Mouse (Mus musculus) stomach, postnatal 0 days (tissue): ENCODE results near the gene Xkr7. TPM values are rescaled to one million over a fixed set of nuclear protein-coding genes. Genes with fewer than 3 reads are reported as not detected.

Experiments
- ATAC-seq: fragments of 200-750 bp; cut with Nextera tagmentation; 2 replicates; pipeline ENCODE4 v1.8.0; 2017; ENCODE audit not compliant: low FRiP score, low TSS enrichment
- DNase-seq: peaks from one replicate; pipeline ENCODE4 v3.0.0-alpha.2; 2016; ENCODE audit warnings: low spot score
- H3K27ac ChIP-seq: fragments of 300-500 bp; sonication (generic); replicated peaks from 2 replicates; pipeline ENCODE4 v1.5.1; 2014; ENCODE audit warnings: mild to moderate bottlenecking, control low read depth
- H3K27me3 ChIP-seq: fragments of 300-500 bp; sonication (generic); 2 replicates; pipeline ENCODE4 v1.6.1; 2014; ENCODE audit warnings: low read length; ENCODE audit not compliant: control insufficient read depth, insufficient read depth
- H3K36me3 ChIP-seq: fragments of 300-500 bp; sonication (generic); 2 replicates; pipeline ENCODE4 v1.6.1; 2014; ENCODE audit warnings: low read length, mixed read lengths; ENCODE audit not compliant: control insufficient read depth, insufficient read depth
- H3K4me1 ChIP-seq: fragments of 300-500 bp; sonication (generic); replicated peaks from 2 replicates; pipeline ENCODE4 v1.6.1; 2014; ENCODE audit warnings: antibody characterized with exemption; ENCODE audit not compliant: control insufficient read depth, insufficient read depth
- H3K4me2 ChIP-seq: fragments of 300-500 bp; sonication (generic); replicated peaks from 2 replicates; pipeline ENCODE4 v1.6.1; 2014; ENCODE audit warnings: low read depth, mild to moderate bottlenecking, control low read depth, moderate library complexity
- H3K4me3 ChIP-seq: fragments of 300-500 bp; sonication (generic); 2 replicates; pipeline ENCODE4 v1.5.1; 2014; ENCODE audit warnings: low read depth, low read length, control low read depth
- H3K9ac ChIP-seq: fragments of 300-500 bp; sonication (generic); 2 replicates; pipeline ENCODE4 v1.6.1; 2014; ENCODE audit warnings: mild to moderate bottlenecking, low read length, control low read depth, mixed read lengths
- H3K9me3 ChIP-seq: fragments of 300-500 bp; sonication (generic); 2 replicates; pipeline ENCODE4 v1.6.1; 2016; ENCODE audit warnings: low read length; ENCODE audit not compliant: control insufficient read depth
- CTCF ChIP-seq: IDR thresholded peaks from 2 replicates; pipeline ENCODE4 v1.5.1; 2016; ENCODE audit warnings: antibody characterized with exemption, low read depth, mild to moderate bottlenecking, moderate library complexity
- EP300 ChIP-seq: optimal IDR thresholded peaks from 2 replicates; pipeline ENCODE3; 2016; ENCODE audit warnings: antibody characterized with exemption
- WGBS: fragments of 180-500 bp; shearing (Covaris S2); extraction: QIAGEN DNeasy Blood & Tissue Kit; methylation state at CpG from one replicate; pipeline ENCODE4 v1.1.7; 2014; 5-methylcytosine and 5-hydroxymethylcytosine counted together
- polyA plus RNA-seq: library from polyadenylated mRNA; unstranded; fragments of >200 nt; fragmentation: Nextera tagmentation; extraction: Ambion mirVana; gene quantifications from 2 replicates; pipeline ENCODE4 v1.2.1, GENCODE M21; 2015

Gene Xkr7
- polyA plus RNA-seq, 1 experiment from 2014 or later, result not detected

DNA sequence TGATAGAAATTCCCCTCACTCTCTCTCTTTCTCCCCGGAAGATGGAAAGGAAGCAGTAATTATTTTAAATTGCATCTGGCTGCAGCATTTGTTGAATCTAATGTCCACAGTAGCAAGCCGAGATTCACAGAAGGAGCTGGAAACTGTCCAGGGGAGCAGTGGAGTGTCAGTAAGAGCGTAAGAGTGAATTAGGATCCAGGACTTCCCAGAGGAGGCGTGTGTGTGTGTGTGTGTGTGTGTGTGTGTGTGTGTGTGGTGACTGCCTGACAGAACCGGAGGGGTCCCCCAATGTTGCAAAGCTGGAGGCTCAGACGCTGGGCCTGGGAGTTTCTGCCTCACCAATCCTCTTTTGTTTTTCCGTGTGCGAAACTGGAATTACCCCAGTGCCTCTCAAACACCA lies 15.8 kb upstream of the Xkr7 start:
- WGBS, result 38% methylated on average over 8 of the region's 8 CpGs
- Histone ChIP-seq H3K27ac (no peak overlapping the region), H3K9ac (no peak overlapping the region), H3K4me3 (no peak overlapping the region), H3K4me1 (0 out of 2 replicates have a peak, but pooled peaks cover 5% of the 10 kb centered on the region), H3K4me2 (no peak overlapping the region), H3K27me3 (no peaks in the 10 kb centered on the region), H3K9me3 (no peaks in the 10 kb centered on the region), H3K36me3 (peaks cover 5% of the 10 kb centered on the region; the same call in 1 of the 2 replicates)
- ATAC-seq, result no peak
- TF ChIP-seq CTCF (no peak), EP300 (no peak)
- DNase-seq, result no peak

DNA sequence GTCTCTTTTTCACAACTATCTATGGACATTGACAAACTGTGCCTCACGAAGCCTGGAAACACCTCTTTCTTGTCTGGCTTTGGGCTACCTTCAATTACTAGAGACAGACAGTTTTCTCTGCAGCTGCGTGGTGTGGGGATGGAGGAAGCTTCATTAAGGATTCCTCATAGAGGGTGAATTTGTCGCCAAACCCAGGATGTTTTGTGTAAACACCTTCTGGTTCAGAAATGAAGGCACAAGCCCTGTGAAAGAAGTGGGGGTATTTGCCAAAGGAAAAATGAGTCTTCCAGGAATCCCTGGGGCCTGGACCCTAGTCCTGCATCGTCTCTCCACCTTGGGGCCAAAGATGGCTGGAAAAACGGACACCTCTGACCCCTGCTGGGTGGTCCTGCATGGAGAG lies 14.9 kb upstream of the Xkr7 start:
- no peak overlapping the region for H3K4me2 ChIP-seq
- no peak overlapping the region for H3K9ac ChIP-seq
- ATAC-seq (no peak), DNase-seq (no peak)
- H3K27ac ChIP-seq, result no peak overlapping the region
- no peaks in the 10 kb centered on the region for H3K9me3 ChIP-seq
- H3K4me1 ChIP-seq, result 0 out of 2 replicates have a peak, but pooled peaks cover 5% of the 10 kb centered on the region
- no peak overlapping the region for H3K4me3 ChIP-seq
- H3K36me3 ChIP-seq, result peaks cover 4% of the 10 kb centered on the region; the same call in 1 of the 2 replicates
- TF ChIP-seq EP300 (no peak), CTCF (no peak)
- H3K27me3 ChIP-seq, result no peaks in the 10 kb centered on the region
- 35% methylated on average over 5 of the region's 5 CpGs for WGBS

DNA sequence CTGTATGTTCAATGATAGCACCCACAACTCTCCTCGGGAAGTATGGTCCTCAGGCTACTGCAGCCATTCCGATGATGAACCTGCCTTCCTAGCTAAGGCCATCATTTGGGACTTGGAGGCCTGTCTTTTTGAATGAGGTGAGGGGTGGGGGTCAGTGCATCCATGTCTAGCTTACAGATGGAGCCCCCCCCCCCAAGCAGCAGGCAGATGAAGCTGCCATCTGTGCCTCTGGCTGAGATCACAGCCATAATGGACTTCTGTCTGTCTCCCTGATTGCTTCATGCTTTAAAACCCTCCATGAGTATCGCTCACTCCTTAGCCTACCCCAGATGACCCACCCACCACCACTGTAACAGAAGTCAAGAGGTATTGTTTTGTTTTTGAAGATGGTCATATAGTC lies 12.3 kb upstream of the Xkr7 start:
- ATAC-seq, result no peak
- Histone ChIP-seq H3K4me3 (no peak overlapping the region), H3K9ac (no peak overlapping the region), H3K4me1 (0 out of 2 replicates have a peak, but pooled peaks cover 2% of the 10 kb centered on the region), H3K36me3 (no peaks in the 10 kb centered on the region), H3K9me3 (no peaks in the 10 kb centered on the region), H3K27me3 (no peaks in the 10 kb centered on the region), H3K4me2 (no peak overlapping the region), H3K27ac (no peak overlapping the region)
- no peak for DNase-seq
- no peak for TF ChIP-seq CTCF
- 74% methylated on average over 3 of the region's 3 CpGs for WGBS

DNA sequence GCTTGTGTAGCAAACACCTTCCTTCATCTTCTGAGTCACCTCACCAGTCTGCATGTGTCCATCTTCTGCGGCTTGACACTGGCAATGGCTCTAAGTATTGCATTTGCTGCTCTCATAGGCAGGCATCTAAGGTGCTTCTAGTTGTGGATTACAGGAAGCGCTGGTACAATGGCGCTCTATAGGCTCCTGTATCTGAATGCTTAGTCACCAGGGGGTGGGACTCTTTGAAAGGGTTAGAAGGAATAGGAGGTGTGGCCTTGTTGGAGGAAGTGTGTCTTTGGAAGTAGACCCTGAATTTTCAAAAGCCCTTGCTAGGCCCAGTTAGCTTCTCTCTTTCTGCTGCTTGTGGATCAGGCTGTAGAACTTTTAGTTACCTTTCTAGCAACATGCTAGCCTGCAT lies 10.5 kb upstream of the Xkr7 start:
- no peaks in the 10 kb centered on the region for H3K36me3 ChIP-seq
- no peaks in the 10 kb centered on the region for H3K9me3 ChIP-seq
- H3K27ac ChIP-seq, result no peak overlapping the region
- TF ChIP-seq EP300 (no peak), CTCF (no peak)
- H3K4me1 ChIP-seq, result no peaks in the 10 kb centered on the region
- no peak overlapping the region for H3K4me2 ChIP-seq
- WGBS, result 69% methylated on average over 3 of the region's 3 CpGs
- ATAC-seq (no peak), DNase-seq (no peak)
- H3K4me3 ChIP-seq, result no peak overlapping the region
- no peak overlapping the region for H3K9ac ChIP-seq
- no peaks in the 10 kb centered on the region for H3K27me3 ChIP-seq

DNA sequence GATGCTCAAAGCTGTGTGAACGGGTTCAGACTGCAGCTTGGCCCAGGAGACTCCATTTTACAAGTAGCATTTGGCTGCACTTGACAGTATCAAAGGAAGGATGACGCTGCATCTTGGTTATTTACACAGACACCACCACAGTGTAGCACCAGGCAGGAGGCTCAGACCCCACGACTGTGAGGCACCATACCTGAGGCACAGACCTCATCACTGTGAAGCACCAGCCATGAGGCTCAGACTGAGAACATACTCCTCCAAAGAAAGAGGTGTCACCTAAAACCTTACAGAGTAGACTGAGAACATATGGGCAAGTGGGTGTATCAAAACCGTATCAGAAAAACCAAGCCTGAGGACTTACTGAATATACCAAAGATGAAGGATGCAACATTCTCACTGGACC lies 8.8 kb upstream of the Xkr7 start:
- no peak overlapping the region for H3K4me3 ChIP-seq
- H3K27ac ChIP-seq, result no peak overlapping the region
- H3K4me2 ChIP-seq, result no peak overlapping the region
- WGBS, result 48% methylated on average over 4 of the region's 4 CpGs
- ATAC-seq (no peak; the same call in 1 of the 2 replicates), DNase-seq (no peak)
- H3K4me1 ChIP-seq, result no peaks in the 10 kb centered on the region
- no peaks in the 10 kb centered on the region for H3K9me3 ChIP-seq
- TF ChIP-seq CTCF (no peak), EP300 (no peak)
- H3K27me3 ChIP-seq, result no peaks in the 10 kb centered on the region
- no peak overlapping the region for H3K9ac ChIP-seq
- no peaks in the 10 kb centered on the region for H3K36me3 ChIP-seq

DNA sequence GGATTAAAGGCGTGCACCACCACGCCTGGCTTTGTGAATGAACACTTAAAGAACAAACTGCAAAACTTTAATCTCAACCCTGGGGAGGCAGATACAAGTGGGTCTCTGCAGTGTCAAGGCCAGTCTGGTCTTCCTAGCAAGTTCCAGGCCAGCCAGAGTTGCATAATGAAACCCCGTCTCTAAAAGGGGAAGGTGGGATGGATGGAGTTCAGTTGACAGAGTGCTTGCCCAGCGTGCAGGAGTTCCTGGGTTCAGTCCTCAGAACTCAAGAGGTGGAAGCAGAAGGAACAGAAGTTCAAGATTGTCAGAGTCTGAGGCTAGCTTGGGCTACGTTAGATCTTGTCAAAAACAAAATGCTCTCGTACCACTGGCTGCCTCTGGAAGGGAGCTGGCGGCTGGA lies 5.6 kb upstream of the Xkr7 start:
- no peaks in the 10 kb centered on the region for H3K9me3 ChIP-seq
- no peak for DNase-seq
- H3K27ac ChIP-seq, result no peak overlapping the region
- no peak overlapping the region for H3K9ac ChIP-seq
- 76% methylated on average over 7 of the region's 7 CpGs for WGBS
- H3K4me2 ChIP-seq, result no peak overlapping the region
- no peak for TF ChIP-seq EP300
- TF ChIP-seq CTCF, result no peak
- no peak overlapping the region for H3K4me3 ChIP-seq
- H3K36me3 ChIP-seq, result no peaks in the 10 kb centered on the region
- ATAC-seq, result no peak
- no peaks in the 10 kb centered on the region for H3K27me3 ChIP-seq
- no peaks in the 10 kb centered on the region for H3K4me1 ChIP-seq
